Comparison of ENCODE assay signal across 26 mouse cellular contexts in genomic region chr17:24442107-24442506, GRCm38 (mm10). TPM values are rescaled to one million over a fixed set of nuclear protein-coding genes. Genes with fewer than 3 reads are reported as not detected.
DNase-seq lines count a peak whose midpoint lies in the region; ATAC-seq and TF ChIP-seq lines count a peak whose summit lies in the region.
"Had no signal": no experiment of that assay in that cellular context is flagged by ENCODE, and none has a peak within 500 bp of the region (broad histone marks: within the 10 kb centered on the region; RNA-seq: fewer than 3 reads in every experiment).

No protein-coding gene starts in this region.

- H3K4me3 ChIP-seq in embryonic facial prominence, embryonic 13.5 days: no peak overlapping the region
- H3K4me3 ChIP-seq in embryonic facial prominence, embryonic 10.5 days: no peak overlapping the region
- no peak overlapping the region for H3K4me3 ChIP-seq in kidney, postnatal 0 days (replicated peaks; ENCODE audit: low read depth, low read length)
- no peak overlapping the region for H3K4me3 ChIP-seq in kidney, embryonic 14.5 days (ENCODE audit: low read length)
- H3K4me3 ChIP-seq: hindbrain, embryonic 10.5 days; limb, embryonic 13.5 days; liver, embryonic 12.5 days; midbrain, embryonic 15.5 days; myocyte; neural tube, embryonic 13.5 days had no signal

- H3K27me3 ChIP-seq in embryonic facial prominence, embryonic 13.5 days: no peaks in the 10 kb centered on the region
- H3K27me3 ChIP-seq in embryonic facial prominence, embryonic 10.5 days (replicated peaks; ENCODE audit: low read depth, poor library complexity, severe bottlenecking): no peaks in the 10 kb centered on the region
- H3K27me3 ChIP-seq in kidney, postnatal 0 days (ENCODE audit: insufficient read depth, low read length): no peaks in the 10 kb centered on the region
- H3K27me3 ChIP-seq in kidney, embryonic 14.5 days (ENCODE audit: control insufficient read depth, insufficient read depth, low read length): no peaks in the 10 kb centered on the region
- H3K27me3 ChIP-seq: limb, embryonic 13.5 days; liver, embryonic 12.5 days; midbrain, embryonic 15.5 days; neural tube, embryonic 13.5 days had no signal

- no peaks in the 10 kb centered on the region for H3K9me3 ChIP-seq in embryonic facial prominence, embryonic 13.5 days
- H3K9me3 ChIP-seq in embryonic facial prominence, embryonic 10.5 days: no peaks in the 10 kb centered on the region
- no peaks in the 10 kb centered on the region for H3K9me3 ChIP-seq in kidney, postnatal 0 days (replicated peaks; ENCODE audit: low read length)
- H3K9me3 ChIP-seq in kidney, embryonic 14.5 days (ENCODE audit: control insufficient read depth, low read length): no peaks in the 10 kb centered on the region
- H3K9me3 ChIP-seq: hindbrain, embryonic 10.5 days; limb, embryonic 13.5 days; liver, embryonic 12.5 days; midbrain, embryonic 15.5 days; neural tube, embryonic 13.5 days had no signal

- H3K9ac ChIP-seq in embryonic facial prominence, embryonic 13.5 days: no peak overlapping the region
- no peak overlapping the region for H3K9ac ChIP-seq in kidney, postnatal 0 days (ENCODE audit: low read depth, low read length)
- no peak overlapping the region for H3K9ac ChIP-seq in kidney, embryonic 14.5 days (ENCODE audit: low read depth, low read length)
- H3K9ac ChIP-seq: forebrain, postnatal 0 days; limb, embryonic 13.5 days; liver, embryonic 12.5 days; midbrain, embryonic 15.5 days; neural tube, embryonic 13.5 days had no signal

- 0 out of 2 replicates have a peak, but pooled peaks have one; percentile 10 for ATAC-seq in embryonic facial prominence, embryonic 13.5 days (ENCODE audit: insufficient number of reproducible peaks, insufficient read depth, low FRiP score, low TSS enrichment, low read depth)
- ATAC-seq in kidney, postnatal 0 days (replicated peaks; ENCODE audit: low FRiP score, low read depth): peak; percentile 9; the same call in 1 of the 2 replicates
- ATAC-seq in kidney, embryonic 14.5 days (ENCODE audit: low FRiP score, low TSS enrichment): no peak
- ATAC-seq: CD4-positive, CD25-positive, alpha-beta regulatory T cell, adult 4 months; forebrain, postnatal 0 days; hindbrain, embryonic 16.5 days; liver, embryonic 12.5 days; midbrain, embryonic 15.5 days had no signal

- H3K36me3 ChIP-seq in embryonic facial prominence, embryonic 13.5 days: peaks cover 97% of the 10 kb centered on the region
- peaks cover 100% of the 10 kb centered on the region for H3K36me3 ChIP-seq in embryonic facial prominence, embryonic 10.5 days (replicated peaks)
- H3K36me3 ChIP-seq in kidney, postnatal 0 days (ENCODE audit: insufficient read depth, low read length): peaks cover 59% of the 10 kb centered on the region
- H3K36me3 ChIP-seq in kidney, embryonic 14.5 days (ENCODE audit: control insufficient read depth, insufficient read depth, low read length): peaks cover 79% of the 10 kb centered on the region

- H3K4me1 ChIP-seq in embryonic facial prominence, embryonic 13.5 days: no peaks in the 10 kb centered on the region
- H3K4me1 ChIP-seq in embryonic facial prominence, embryonic 10.5 days: no peaks in the 10 kb centered on the region
- H3K4me1 ChIP-seq in kidney, postnatal 0 days (replicated peaks; ENCODE audit: insufficient read depth, low read length): no peaks in the 10 kb centered on the region
- no peaks in the 10 kb centered on the region for H3K4me1 ChIP-seq in kidney, embryonic 14.5 days (ENCODE audit: control insufficient read depth, insufficient read depth, low read length)
- H3K4me1 ChIP-seq: hindbrain, embryonic 10.5 days; limb, embryonic 13.5 days; liver, embryonic 12.5 days; midbrain, embryonic 15.5 days; neural tube, embryonic 13.5 days had no signal

- no peak for TF ChIP-seq CTCF in kidney, postnatal 0 days (IDR thresholded peaks at IDR 0.05; ENCODE audit: low read depth)

- DNase-seq in embryonic facial prominence, embryonic 10.5 days (ENCODE audit: low spot score): no peak
- DNase-seq in kidney, postnatal 0 days (ENCODE audit: low spot score): no peak
- peak; percentile 76 for DNase-seq in urinary bladder, postnatal 14 days (ENCODE audit: low spot score)
- no peak for DNase-seq in urinary bladder, postnatal 10 days (ENCODE audit: low spot score)
- DNase-seq in B cell, adult 2 months: no peak
- DNase-seq: adrenal gland, postnatal 25 days; cerebellum, adult 9-10 months; forebrain, postnatal 0 days; kidney, adult 11 months; kidney, postnatal 36 days; retina, postnatal 1 day; right cerebral cortex, postnatal 25 days; spleen, adult 18-20 months; thymus, adult 18-20 months; thymus, postnatal 36 days had no signal

- 89% methylated on average over 14 of the region's 14 CpGs for WGBS in embryonic facial prominence, embryonic 13.5 days
- WGBS in embryonic facial prominence, embryonic 10.5 days: 90% methylated on average over 14 of the region's 14 CpGs
- WGBS in kidney, postnatal 0 days: 79% methylated on average over 14 of the region's 14 CpGs
- 91% methylated on average over 14 of the region's 14 CpGs for WGBS in kidney, embryonic 14.5 days

- H3K27ac ChIP-seq in embryonic facial prominence, embryonic 13.5 days: no peak overlapping the region
- H3K27ac ChIP-seq in embryonic facial prominence, embryonic 10.5 days (replicated peaks): no peak overlapping the region
- peak overlapping the region; percentile 39 for H3K27ac ChIP-seq in kidney, postnatal 0 days
- H3K27ac ChIP-seq in kidney, embryonic 14.5 days (ENCODE audit: low read depth, low read length): no peak overlapping the region
- H3K27ac ChIP-seq: hindbrain, embryonic 10.5 days; limb, embryonic 13.5 days; liver, embryonic 12.5 days; midbrain, embryonic 15.5 days; neural tube, embryonic 13.5 days had no signal

- no peak overlapping the region for H3K4me2 ChIP-seq in embryonic facial prominence, embryonic 13.5 days
- H3K4me2 ChIP-seq in kidney, postnatal 0 days (ENCODE audit: low read length): no peak overlapping the region
- no peak overlapping the region for H3K4me2 ChIP-seq in kidney, embryonic 14.5 days (replicated peaks; ENCODE audit: low read depth, low read length)
- H3K4me2 ChIP-seq: heart, embryonic 11.5 days; limb, embryonic 13.5 days; liver, embryonic 12.5 days; midbrain, embryonic 15.5 days; neural tube, embryonic 13.5 days had no signal

RNA-seq across cellular contexts. Expression of gene Dnase1l2, which starts 0.8 kb away (rescaled TPM):
- 3.5 and 5.5 TPM in 2 replicates for polyA plus RNA-seq in embryonic facial prominence, embryonic 13.5 days (2015; fragmentation: Nextera tagmentation; extraction: Ambion mirVana)
- polyA plus RNA-seq in embryonic facial prominence, embryonic 10.5 days (2016; fragmentation: Nextera tagmentation; extraction: Ambion mirVana): 2.5 and 3.6 TPM in 2 replicates
- polyA plus RNA-seq in kidney, postnatal 0 days (2015; fragmentation: Nextera tagmentation; extraction: Ambion mirVana): 3.8 and 4.1 TPM in 2 replicates
- polyA plus RNA-seq in kidney, embryonic 14.5 days (2014; fragmentation: Nextera tagmentation; extraction: Ambion mirVana): 2.5 and 2.8 TPM in 2 replicates

RNA-seq across cellular contexts. Expression of gene Eci1, which starts 15.7 kb away (rescaled TPM):
- 70.6 and 78.0 TPM in 2 replicates for polyA plus RNA-seq in embryonic facial prominence, embryonic 13.5 days (2015; fragmentation: Nextera tagmentation; extraction: Ambion mirVana)
- 86.2 and 89.0 TPM in 2 replicates for polyA plus RNA-seq in embryonic facial prominence, embryonic 10.5 days (2016; fragmentation: Nextera tagmentation; extraction: Ambion mirVana)
- 109 and 136 TPM in 2 replicates for polyA plus RNA-seq in kidney, postnatal 0 days (2015; fragmentation: Nextera tagmentation; extraction: Ambion mirVana)
- polyA plus RNA-seq in kidney, embryonic 14.5 days (2014; fragmentation: Nextera tagmentation; extraction: Ambion mirVana): 114 and 120 TPM in 2 replicates

RNA-seq across cellular contexts. Expression of gene Rnps1, which starts 27.7 kb away (rescaled TPM):
- 296 and 317 TPM in 2 replicates for polyA plus RNA-seq in embryonic facial prominence, embryonic 13.5 days (2015; fragmentation: Nextera tagmentation; extraction: Ambion mirVana)
- polyA plus RNA-seq in embryonic facial prominence, embryonic 10.5 days (2016; fragmentation: Nextera tagmentation; extraction: Ambion mirVana): 471 and 476 TPM in 2 replicates
- polyA plus RNA-seq in kidney, postnatal 0 days (2015; fragmentation: Nextera tagmentation; extraction: Ambion mirVana): 191 and 203 TPM in 2 replicates
- polyA plus RNA-seq in kidney, embryonic 14.5 days (2014; fragmentation: Nextera tagmentation; extraction: Ambion mirVana): 306 and 312 TPM in 2 replicates

RNA-seq across cellular contexts. Expression of gene E4f1, which starts 28.0 kb away (rescaled TPM):
- 44.4 and 46.4 TPM in 2 replicates for polyA plus RNA-seq in embryonic facial prominence, embryonic 13.5 days (2015; fragmentation: Nextera tagmentation; extraction: Ambion mirVana)
- polyA plus RNA-seq in embryonic facial prominence, embryonic 10.5 days (2016; fragmentation: Nextera tagmentation; extraction: Ambion mirVana): 35.5 and 36.6 TPM in 2 replicates
- polyA plus RNA-seq in kidney, postnatal 0 days (2015; fragmentation: Nextera tagmentation; extraction: Ambion mirVana): 9.8 and 12.0 TPM in 2 replicates
- 21.6 and 23.2 TPM in 2 replicates for polyA plus RNA-seq in kidney, embryonic 14.5 days (2014; fragmentation: Nextera tagmentation; extraction: Ambion mirVana)

RNA-seq across cellular contexts. Expression of gene Pgp, which starts 28.1 kb away (rescaled TPM):
- polyA plus RNA-seq in embryonic facial prominence, embryonic 13.5 days (2015; fragmentation: Nextera tagmentation; extraction: Ambion mirVana): 47.4 and 48.7 TPM in 2 replicates
- 71.0 and 72.8 TPM in 2 replicates for polyA plus RNA-seq in embryonic facial prominence, embryonic 10.5 days (2016; fragmentation: Nextera tagmentation; extraction: Ambion mirVana)
- 61.7 and 64.0 TPM in 2 replicates for polyA plus RNA-seq in kidney, postnatal 0 days (2015; fragmentation: Nextera tagmentation; extraction: Ambion mirVana)
- polyA plus RNA-seq in kidney, embryonic 14.5 days (2014; fragmentation: Nextera tagmentation; extraction: Ambion mirVana): 54.1 and 65.0 TPM in 2 replicates
